Mouse (Mus musculus): ENCODE data around the gene Lrig1. TPM values are rescaled to one million over a fixed set of nuclear protein-coding genes. Genes with fewer than 3 reads are reported as not detected.

Lrig1 gene
- polyA plus RNA-seq, 1 experiment, result 7.4 TPM

DNA sequence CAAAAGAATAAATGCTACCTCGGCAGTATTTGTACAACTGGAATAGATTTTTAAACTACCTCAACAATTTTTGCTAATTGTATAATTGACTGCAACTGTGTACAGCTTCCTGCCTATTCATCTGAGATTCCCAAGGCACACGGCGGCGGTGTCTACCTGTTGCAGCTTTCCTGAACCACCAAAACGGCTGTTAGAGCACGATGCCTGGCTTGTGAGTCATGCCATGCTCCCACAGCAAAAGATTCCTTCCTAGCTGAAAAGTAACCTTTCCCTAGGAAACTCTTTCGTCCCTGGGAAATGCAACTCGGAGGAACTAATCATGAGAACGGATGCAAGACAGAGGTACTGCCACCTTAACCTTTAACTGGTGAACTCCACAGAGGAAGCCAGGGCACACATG, 6.9 kb downstream of the Lrig1 start:
- DNase-seq (ENCODE audit: low read depth in 1 of 2, low spot score in 2 of 2), result no peak
- Histone ChIP-seq H3K27me3 (ENCODE audit: control insufficient read depth, insufficient read depth, low read length) (no peaks in the 10 kb centered on the region), H3K4me1 (ENCODE audit: control insufficient read depth, insufficient read depth, insufficient read length) (peaks cover 2% of the 10 kb centered on the region; the same call in 1 of the 2 replicates), H3K4me3 (ENCODE audit: extremely low read depth, insufficient read depth, insufficient read length) (no peak overlapping the region), H3K36me3 (ENCODE audit: control insufficient read depth, insufficient read depth, low read length) (no peaks in the 10 kb centered on the region), H3K27ac (ENCODE audit: insufficient read depth, low read length) (no peak overlapping the region)
- WGBS, result 91% methylated on average over 9 of the region's 9 CpGs
- TF ChIP-seq POLR2A (IDR thresholded peaks at IDR 0.05; ENCODE audit: low read depth, low read length), result no peak
- no peak for TF ChIP-seq CTCF (IDR thresholded peaks at IDR 0.05; ENCODE audit: extremely low read depth, insufficient read depth, insufficient read length, insufficient replicate concordance)

DNA sequence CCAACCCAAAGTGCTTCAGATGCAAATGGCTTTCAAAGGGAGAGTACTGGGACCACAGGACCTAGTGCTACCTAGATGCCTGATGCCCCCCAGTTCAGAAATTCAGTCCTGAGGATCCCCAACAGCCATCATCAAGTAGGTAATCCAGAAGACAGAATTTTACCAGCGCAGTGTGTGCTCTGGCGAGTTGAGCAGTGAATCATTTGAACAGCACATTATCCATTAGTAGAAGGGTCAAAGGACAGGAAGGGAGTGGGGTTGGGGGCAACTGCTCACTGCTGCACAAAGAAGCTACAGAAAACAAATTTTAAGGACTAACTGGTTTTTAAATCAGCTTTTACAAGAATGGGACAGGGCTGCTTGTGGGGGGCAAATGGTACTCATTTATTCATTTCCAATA, 8.0 kb downstream of the Lrig1 start:
- Histone ChIP-seq H3K4me3 (ENCODE audit: extremely low read depth, insufficient read depth, insufficient read length) (no peak overlapping the region), H3K4me1 (ENCODE audit: control insufficient read depth, insufficient read depth, insufficient read length) (peaks cover 2% of the 10 kb centered on the region; the same call in 1 of the 2 replicates), H3K27me3 (ENCODE audit: control insufficient read depth, insufficient read depth, low read length) (no peaks in the 10 kb centered on the region), H3K36me3 (ENCODE audit: control insufficient read depth, insufficient read depth, low read length) (no peaks in the 10 kb centered on the region), H3K27ac (ENCODE audit: insufficient read depth, low read length) (no peak overlapping the region)
- WGBS, result 96% methylated on average over 2 of the region's 2 CpGs
- no peak for DNase-seq (ENCODE audit: low read depth in 1 of 2, low spot score in 2 of 2)
- TF ChIP-seq CTCF (IDR thresholded peaks at IDR 0.05; ENCODE audit: extremely low read depth, insufficient read depth, insufficient read length, insufficient replicate concordance), result no peak
- no peak for TF ChIP-seq POLR2A (IDR thresholded peaks at IDR 0.05; ENCODE audit: low read depth, low read length)

DNA sequence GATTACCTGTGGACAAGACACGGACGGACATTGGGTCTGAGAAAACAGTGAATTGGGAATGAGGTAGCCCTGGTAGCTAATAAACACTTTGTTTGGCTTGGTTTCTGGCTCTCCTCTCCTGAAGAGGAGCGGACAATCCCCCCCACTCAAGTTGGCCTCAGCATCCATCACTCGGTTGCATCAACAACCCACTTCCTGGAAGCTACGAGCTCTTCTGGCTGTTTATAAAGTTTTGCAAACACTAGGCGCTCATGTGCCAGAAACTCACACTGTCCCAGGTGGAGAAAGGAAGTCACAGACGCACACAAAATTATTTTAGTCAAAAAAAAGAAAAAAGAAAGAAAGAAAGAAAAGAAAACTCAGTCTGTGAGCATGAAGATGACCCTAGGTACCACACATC, 9.7 kb downstream of the Lrig1 start:
- DNase-seq (ENCODE audit: low read depth in 1 of 2, low spot score in 2 of 2), result no peak
- no peak for TF ChIP-seq CTCF (IDR thresholded peaks at IDR 0.05; ENCODE audit: extremely low read depth, insufficient read depth, insufficient read length, insufficient replicate concordance)
- Histone ChIP-seq H3K27ac (ENCODE audit: insufficient read depth, low read length) (peak overlapping the region; percentile 55; the same call in 1 of the 2 replicates), H3K27me3 (ENCODE audit: control insufficient read depth, insufficient read depth, low read length) (no peaks in the 10 kb centered on the region), H3K36me3 (ENCODE audit: control insufficient read depth, insufficient read depth, low read length) (no peaks in the 10 kb centered on the region), H3K4me3 (ENCODE audit: extremely low read depth, insufficient read depth, insufficient read length) (no peak overlapping the region), H3K4me1 (ENCODE audit: control insufficient read depth, insufficient read depth, insufficient read length) (peaks cover 2% of the 10 kb centered on the region; the same call in 1 of the 2 replicates)
- 62% methylated on average over 7 of the region's 7 CpGs for WGBS

DNA sequence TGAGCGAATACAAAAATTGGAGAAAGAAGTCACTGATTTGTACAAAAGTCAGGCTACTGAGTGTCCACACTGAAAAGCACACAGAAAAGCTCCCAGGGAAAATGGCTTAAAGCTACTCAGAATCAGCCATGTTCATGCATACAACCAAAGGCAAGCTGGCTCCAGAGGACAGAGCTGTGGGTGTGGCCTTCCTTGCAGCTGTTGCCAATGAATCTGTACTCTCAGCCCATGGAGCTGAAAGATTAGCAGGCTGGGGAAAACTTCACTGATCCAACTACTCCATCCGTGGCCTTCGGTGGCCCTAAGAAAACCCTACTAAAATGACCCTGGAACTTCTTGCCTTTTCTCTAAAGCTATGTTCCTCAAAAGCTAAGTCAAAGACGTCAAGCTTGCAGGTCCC, 11.2 kb downstream of the Lrig1 start:
- Histone ChIP-seq H3K36me3 (ENCODE audit: control insufficient read depth, insufficient read depth, low read length) (no peaks in the 10 kb centered on the region), H3K4me3 (ENCODE audit: extremely low read depth, insufficient read depth, insufficient read length) (no peak overlapping the region), H3K4me1 (ENCODE audit: control insufficient read depth, insufficient read depth, insufficient read length) (peaks cover 5% of the 10 kb centered on the region; the same call in 1 of the 2 replicates), H3K27me3 (ENCODE audit: control insufficient read depth, insufficient read depth, low read length) (no peaks in the 10 kb centered on the region), H3K27ac (ENCODE audit: insufficient read depth, low read length) (no peak overlapping the region)
- no peak for DNase-seq (ENCODE audit: low read depth in 1 of 2, low spot score in 2 of 2)
- WGBS, result 89% methylated on average over 4 of the region's 4 CpGs
- TF ChIP-seq CTCF (IDR thresholded peaks at IDR 0.05; ENCODE audit: extremely low read depth, insufficient read depth, insufficient read length, insufficient replicate concordance) (no peak), POLR2A (IDR thresholded peaks at IDR 0.05; ENCODE audit: low read depth, low read length) (no peak)

DNA sequence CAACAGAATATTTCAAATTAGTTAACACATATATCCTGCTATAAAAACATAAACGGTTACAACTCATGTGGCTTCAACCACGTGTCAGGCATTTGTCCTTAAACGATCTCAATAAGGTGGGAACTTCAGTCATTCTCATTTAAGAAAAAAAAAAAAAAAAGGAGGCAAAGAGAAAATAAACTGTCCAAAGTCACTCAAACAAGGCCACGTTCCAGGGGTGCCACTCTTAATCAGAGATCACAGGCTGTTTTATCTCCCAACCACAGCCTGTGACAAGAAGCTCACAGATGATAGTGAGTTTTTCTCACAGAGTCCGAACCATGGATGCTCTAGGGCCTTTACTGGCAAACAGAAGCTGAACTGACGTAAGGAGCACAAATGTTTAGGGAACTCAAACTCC, 13.9 kb downstream of the Lrig1 start:
- H3K4me1 ChIP-seq (ENCODE audit: control insufficient read depth, insufficient read depth, insufficient read length), result peaks cover 8% of the 10 kb centered on the region; the same call in 1 of the 2 replicates
- no peaks in the 10 kb centered on the region for H3K36me3 ChIP-seq (ENCODE audit: control insufficient read depth, insufficient read depth, low read length)
- no peaks in the 10 kb centered on the region; the same call in 1 of the 2 replicates for H3K27me3 ChIP-seq (ENCODE audit: control insufficient read depth, insufficient read depth, low read length)
- WGBS, result 67% methylated on average over 6 of the region's 6 CpGs
- DNase-seq (ENCODE audit: low read depth in 1 of 2, low spot score in 2 of 2), result no peak
- no peak overlapping the region for H3K27ac ChIP-seq (ENCODE audit: insufficient read depth, low read length)
- TF ChIP-seq CTCF (IDR thresholded peaks at IDR 0.05; ENCODE audit: extremely low read depth, insufficient read depth, insufficient read length, insufficient replicate concordance) (no peak), POLR2A (IDR thresholded peaks at IDR 0.05; ENCODE audit: low read depth, low read length) (no peak)
- H3K4me3 ChIP-seq (ENCODE audit: extremely low read depth, insufficient read depth, insufficient read length), result no peak overlapping the region

DNA sequence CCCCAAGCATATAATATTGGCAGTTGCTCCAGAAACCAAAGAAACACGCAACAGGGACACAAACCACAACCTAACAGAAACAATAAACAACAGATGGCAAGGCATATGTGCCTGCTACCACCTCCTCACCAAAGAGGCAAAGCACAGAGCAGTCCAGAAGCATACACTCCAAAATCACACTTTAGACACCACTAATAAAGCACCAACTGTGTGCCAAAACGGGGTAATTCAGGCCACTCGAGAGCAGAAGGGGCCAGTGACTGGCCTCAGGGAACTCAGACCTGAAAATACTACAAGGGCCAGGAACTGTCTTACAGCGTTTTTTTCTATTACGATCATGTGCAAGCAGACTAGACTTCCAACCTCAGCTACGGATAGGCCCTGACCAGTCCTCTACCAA, 14.3 kb downstream of the Lrig1 start:
- H3K4me1 ChIP-seq (ENCODE audit: control insufficient read depth, insufficient read depth, insufficient read length), result peaks cover 8% of the 10 kb centered on the region; the same call in 1 of the 2 replicates

DNA sequence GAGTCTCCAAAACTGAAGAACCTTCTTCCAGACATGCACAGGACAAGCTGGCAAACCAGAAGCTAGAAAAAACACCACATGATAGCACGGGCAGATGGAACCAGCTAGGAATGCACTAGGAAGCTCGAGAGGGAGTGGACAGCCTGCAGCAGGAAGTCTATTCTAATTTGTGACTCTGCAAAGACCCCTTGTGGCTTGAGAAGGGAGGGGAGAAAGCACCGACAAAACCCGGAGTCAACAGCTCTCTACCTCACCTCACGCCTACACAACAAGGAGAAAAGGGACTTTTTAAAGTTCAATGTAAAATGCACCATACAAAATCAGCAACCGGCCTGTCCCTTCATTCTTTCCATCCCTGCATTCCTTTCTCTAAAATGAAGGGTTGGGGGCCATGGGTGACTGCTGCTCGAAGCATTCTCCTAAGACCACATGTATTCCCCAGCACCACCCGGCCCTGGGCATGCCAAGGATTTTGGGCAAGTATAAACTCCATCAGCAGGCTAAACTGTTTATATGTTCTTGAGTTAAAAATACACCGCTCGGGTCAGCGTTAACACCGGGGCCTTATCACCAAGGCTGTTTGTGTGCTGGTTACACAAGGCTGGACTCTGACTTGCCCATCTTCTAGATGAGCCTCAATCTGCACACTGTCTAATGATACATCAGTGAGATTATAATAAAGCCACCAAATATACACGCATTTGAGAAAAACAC, 15.0 kb downstream of the Lrig1 start:
- WGBS, result 62% methylated on average over 13 of the region's 13 CpGs
- TF ChIP-seq POLR2A (IDR thresholded peaks at IDR 0.05; ENCODE audit: low read depth, low read length), result no peak
- no peak for TF ChIP-seq CTCF (IDR thresholded peaks at IDR 0.05; ENCODE audit: extremely low read depth, insufficient read depth, insufficient read length, insufficient replicate concordance)
- no peak overlapping the region for H3K4me3 ChIP-seq (ENCODE audit: extremely low read depth, insufficient read depth, insufficient read length)
- H3K27me3 ChIP-seq (ENCODE audit: control insufficient read depth, insufficient read depth, low read length), result no peaks in the 10 kb centered on the region; the same call in 1 of the 2 replicates
- no peak for DNase-seq (ENCODE audit: low read depth in 1 of 2, low spot score in 2 of 2)
- H3K27ac ChIP-seq (ENCODE audit: insufficient read depth, low read length), result no peak overlapping the region; the same call in 1 of the 2 replicates
- no peaks in the 10 kb centered on the region for H3K36me3 ChIP-seq (ENCODE audit: control insufficient read depth, insufficient read depth, low read length)
- peaks cover 6% of the 10 kb centered on the region; the same call in 1 of the 2 replicates for H3K4me1 ChIP-seq (ENCODE audit: control insufficient read depth, insufficient read depth, insufficient read length)

More for the DNA sequence above, 14.3 kb downstream of the Lrig1 start:
- WGBS, result 77% methylated on average over 6 of the region's 6 CpGs
- Histone ChIP-seq H3K27me3 (ENCODE audit: control insufficient read depth, insufficient read depth, low read length) (no peaks in the 10 kb centered on the region; the same call in 1 of the 2 replicates), H3K36me3 (ENCODE audit: control insufficient read depth, insufficient read depth, low read length) (no peaks in the 10 kb centered on the region), H3K4me3 (ENCODE audit: extremely low read depth, insufficient read depth, insufficient read length) (no peak overlapping the region), H3K27ac (ENCODE audit: insufficient read depth, low read length) (0 out of 2 replicates have a peak overlapping the region, but pooled peaks have one; percentile 34)
- TF ChIP-seq POLR2A (IDR thresholded peaks at IDR 0.05; ENCODE audit: low read depth, low read length), result no peak
- no peak for TF ChIP-seq CTCF (IDR thresholded peaks at IDR 0.05; ENCODE audit: extremely low read depth, insufficient read depth, insufficient read length, insufficient replicate concordance)
- no peak for DNase-seq (ENCODE audit: low read depth in 1 of 2, low spot score in 2 of 2)

Data from spleen, adult 2 months (tissue).